Comparison of ENCODE assay signal across 17 mouse cellular contexts in the genomic region with DNA sequence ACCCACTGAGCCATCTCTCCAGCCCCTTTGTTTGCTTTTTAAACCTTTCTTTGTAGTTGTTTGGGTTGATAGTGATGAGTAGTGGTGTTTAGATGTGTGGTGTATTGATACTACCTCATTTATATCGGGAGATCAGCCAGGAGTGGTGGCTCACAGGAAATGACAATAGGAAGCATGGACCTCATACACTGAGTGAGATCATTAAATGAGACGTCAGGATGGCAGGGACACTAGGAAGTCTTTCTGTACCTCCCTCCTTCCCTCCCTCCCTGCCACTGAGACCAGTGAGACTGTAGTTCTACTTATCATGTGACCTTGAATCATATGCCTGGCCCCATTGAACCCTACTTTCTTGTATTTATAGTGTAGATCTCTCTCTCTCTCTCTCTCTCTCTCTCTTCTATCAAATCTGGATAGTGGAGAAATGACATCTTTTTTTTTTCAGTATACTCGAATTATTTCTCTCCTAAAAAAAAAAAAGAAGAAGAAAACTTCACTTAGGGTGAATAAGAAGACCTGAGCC.
"Had no signal": no experiment of that assay in that cellular context is flagged by ENCODE, and none has a peak within 500 bp of the region (broad histone marks: within the 10 kb centered on the region; RNA-seq: fewer than 3 reads in every experiment).

No protein-coding gene starts in this region.

- H3K9me3 ChIP-seq: limb, embryonic 13.5 days; liver, embryonic 15.5 days; midbrain, embryonic 13.5 days; neural tube, embryonic 15.5 days had no signal

- H3K27me3 ChIP-seq: limb, embryonic 13.5 days; liver, embryonic 15.5 days; midbrain, embryonic 13.5 days; neural tube, embryonic 15.5 days had no signal

- H3K4me2 ChIP-seq: limb, embryonic 13.5 days; liver, embryonic 15.5 days; midbrain, embryonic 13.5 days; neural tube, embryonic 15.5 days had no signal

- H3K27ac ChIP-seq: kidney, postnatal 0 days; limb, embryonic 13.5 days; liver, embryonic 15.5 days; midbrain, embryonic 13.5 days; neural tube, embryonic 15.5 days had no signal

- DNase-seq: kidney, adult 9 months; kidney, postnatal 36 days; layer of hippocampus, adult 9-11 months; left cerebral cortex, postnatal 4 days; lung, adult 2 months; lung, postnatal 36 days; right cerebral cortex, postnatal 25 days; thymus, adult 18-20 months; thymus, postnatal 14 days had no signal

- H3K4me3 ChIP-seq: limb, embryonic 13.5 days; liver, embryonic 15.5 days; midbrain, embryonic 13.5 days; neural tube, embryonic 15.5 days had no signal

- H3K9ac ChIP-seq: limb, embryonic 13.5 days; liver, embryonic 15.5 days; midbrain, embryonic 13.5 days; neural tube, embryonic 15.5 days had no signal

- H3K4me1 ChIP-seq: liver, embryonic 15.5 days; neural tube, embryonic 15.5 days had no signal

- H3K36me3 ChIP-seq: limb, embryonic 13.5 days; liver, embryonic 15.5 days; midbrain, embryonic 13.5 days; neural tube, embryonic 15.5 days had no signal

- ATAC-seq: inflammation-experienced regulatory T-cells, adult 6 months; intestine, postnatal 0 days; lung, postnatal 0 days; midbrain, embryonic 13.5 days had no signal
